Mouse (Mus musculus) CH12.LX (cell line): ENCODE measurements around the gene Dnm2. TPM values are rescaled to one million over a fixed set of nuclear protein-coding genes. Genes with fewer than 3 reads are reported as not detected.

Experiments
- DNase-seq: peaks from one replicate; pipeline ENCODE4 v3.0.0-alpha.2; 2013; ENCODE audit errors: extremely low read depth
- H3K27ac ChIP-seq: 2 replicates; pipeline ENCODE4 v1.5.1; 2012; ENCODE audit warnings: low read depth, mild to moderate bottlenecking, control low read depth, moderate library complexity; ENCODE audit not compliant: insufficient read depth
- H3K27me3 ChIP-seq: replicated peaks from 2 replicates; pipeline ENCODE3; 2012; ENCODE audit warnings: inconsistent platforms
- H3K36me3 ChIP-seq, 2 experiments: replicated peaks in 1 of 2; 2 replicates each; pipeline versions ENCODE3 to v1.6.1; 2012; ENCODE audit warnings: inconsistent platforms in 1 of 2, low read length in 1 of 2, mild to moderate bottlenecking in 1 of 2, mixed read lengths in 1 of 2, moderate library complexity in 1 of 2; ENCODE audit not compliant: control insufficient read depth in 1 of 2, insufficient read depth in 1 of 2
- H3K4me1 ChIP-seq, 2 experiments: 2 replicates each; pipeline ENCODE4 v1.6.1; 2012; ENCODE audit warnings: inconsistent platforms in 1 of 2, moderate library complexity in 1 of 2; ENCODE audit not compliant: insufficient read depth in 2 of 2, control insufficient read depth in 1 of 2
- H3K4me2 ChIP-seq: 2 replicates; pipeline ENCODE4 v1.6.1; 2012; ENCODE audit warnings: low read depth, mild to moderate bottlenecking, control low read depth; ENCODE audit not compliant: poor library complexity, insufficient read depth, severe bottlenecking
- H3K4me3 ChIP-seq, 3 experiments: fragments of 150-350 bp in 1 of 3; sonication (generic) in 1 of 3; replicated peaks in 1 of 3; 2 replicates each; pipeline versions ENCODE3 to v1.5.1; 2011 to 2012; ENCODE audit warnings: low read depth in 2 of 3, low read length in 2 of 3, mild to moderate bottlenecking in 2 of 3, moderate library complexity in 2 of 3, control low read depth in 1 of 3, improper control_type of control experiment in 1 of 3, inconsistent platforms in 1 of 3, mixed read lengths in 1 of 3; ENCODE audit not compliant: poor library complexity in 1 of 3
- H3K79me2 ChIP-seq: replicated peaks from 2 replicates; pipeline ENCODE4 v1.6.1; 2012; ENCODE audit warnings: mild to moderate bottlenecking, moderate library complexity; ENCODE audit not compliant: control insufficient read depth, poor library complexity, insufficient read depth, severe bottlenecking; ENCODE audit errors: extremely low read depth
- H3K9ac ChIP-seq: 2 replicates; pipeline ENCODE4 v1.6.1; 2012; ENCODE audit warnings: low read depth, mild to moderate bottlenecking, control low read depth, moderate library complexity; ENCODE audit not compliant: insufficient read depth
- H3K9me3 ChIP-seq: replicated peaks from 2 replicates; pipeline ENCODE3; 2012; ENCODE audit warnings: low read length, inconsistent platforms, mixed read lengths
- BHLHE40 ChIP-seq: IDR thresholded peaks from 2 replicates; pipeline ENCODE4 v1.6.1; 2011; ENCODE audit warnings: mild to moderate bottlenecking, low read depth, low read length, improper control_type of control experiment
- EP300 ChIP-seq: IDR thresholded peaks from 2 replicates; pipeline ENCODE4 v1.6.1; 2011; ENCODE audit warnings: low read length, improper control_type of control experiment
- ETS1 ChIP-seq: conservative IDR thresholded peaks from 2 replicates; pipeline ENCODE4 v1.6.1; 2012; ENCODE audit warnings: low read depth, mild to moderate bottlenecking, inconsistent platforms, low read length, improper control_type of control experiment, moderate library complexity
- IRF4 ChIP-seq: IDR thresholded peaks from 2 replicates; pipeline ENCODE4 v1.6.1; 2014; ENCODE audit warnings: low read depth, mild to moderate bottlenecking, inconsistent platforms, low read length, improper control_type of control experiment
- JUN ChIP-seq: IDR thresholded peaks from 2 replicates; pipeline ENCODE4 v1.6.1; 2011; ENCODE audit warnings: low read depth, mild to moderate bottlenecking, low read length, improper control_type of control experiment, moderate library complexity; ENCODE audit not compliant: insufficient read depth
- JUND ChIP-seq: conservative IDR thresholded peaks from 2 replicates; pipeline ENCODE4 v1.6.1; 2011; ENCODE audit warnings: low read depth, low read length, improper control_type of control experiment
- MAZ ChIP-seq: IDR thresholded peaks from 2 replicates; pipeline ENCODE4 v1.6.1; 2012; ENCODE audit warnings: low read depth, mild to moderate bottlenecking, inconsistent platforms, low read length, improper control_type of control experiment, moderate library complexity
- USF1 ChIP-seq: IDR thresholded peaks from 2 replicates; pipeline ENCODE4 v1.6.1; 2014; ENCODE audit warnings: low read depth, mild to moderate bottlenecking, inconsistent platforms, low read length, improper control_type of control experiment
- USF2 ChIP-seq: conservative IDR thresholded peaks from 2 replicates; pipeline ENCODE4 v1.6.1; 2011; ENCODE audit warnings: low read depth, low read length, improper control_type of control experiment
- ZKSCAN1 ChIP-seq: IDR thresholded peaks from 2 replicates; pipeline ENCODE4 v1.6.1; 2012; ENCODE audit warnings: low read depth, inconsistent platforms, low read length, improper control_type of control experiment, borderline replicate concordance
- ZNF384 ChIP-seq: IDR thresholded peaks from 2 replicates; pipeline ENCODE4 v1.6.1; 2012; ENCODE audit warnings: low read depth, low read length, improper control_type of control experiment, inconsistent platforms
- dilution Hi-C: fragments of 300-500 bp; cut with MboI; formaldehyde crosslinking; loops from 2 replicates; pipeline ENCODE4 v1.14.3; 2020; ENCODE audit warnings: low sequenced_read_pairs; ENCODE audit not compliant: extremely low pct_unique_long_range_greater_than_20kb, extremely low pct_ligation_motif_present
- in situ Hi-C: fragments of 300-500 bp; cut with MboI; formaldehyde crosslinking; loops from 3 replicates; pipeline ENCODE4 v1.14.3; 2019; ENCODE audit warnings: low sequenced_read_pairs, low pct_ligation_motif_present, low pct_unique_long_range_greater_than_20kb, mixed read lengths
- polyA plus RNA-seq: library from polyadenylated mRNA; unstranded; fragments of >175 nt; gene quantifications from 2 replicates; pipeline ENCODE4 v1.2.1, GENCODE M21; 2012; ENCODE audit warnings: low read depth; ENCODE audit not compliant: insufficient read length
- total RNA-seq, 2 experiments: library from RNA; depleted of rRNA; stranded (reverse); fragments of 300-350 nt in 1 of 2; fragments of >200 nt in 1 of 2; gene quantifications; 2 replicates each; pipeline ENCODE4 v1.2.3; 2012 to 2014

Dnm2 gene
- total and polyA plus RNA-seq, 3 experiments: 36.4 to 64.3 (median 55.4) TPM

DNA sequence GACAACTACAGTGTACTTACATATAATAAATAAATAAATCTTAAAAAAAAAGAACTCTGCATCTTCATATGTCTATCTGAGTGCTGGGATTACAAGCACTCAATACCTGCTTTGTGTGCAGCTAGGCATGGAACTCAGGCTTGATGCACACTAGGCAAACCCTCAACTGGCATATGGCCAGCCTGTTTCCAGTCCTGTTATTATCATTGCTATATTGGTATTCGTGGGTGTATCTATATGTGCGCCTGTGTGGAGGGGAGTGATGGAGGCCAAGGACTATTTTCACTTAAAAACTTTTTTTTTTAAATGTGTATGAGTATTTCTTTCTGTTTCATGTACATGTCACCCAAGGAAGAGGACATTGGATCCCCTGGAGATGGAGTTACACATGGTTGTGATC, 9.7 kb downstream of the Dnm2 start:
- no peak for TF ChIP-seq EP300
- in situ Hi-C loops: no loop called here
- no peak overlapping the region for H3K4me2 ChIP-seq
- peaks cover 9 to 72% of the 10 kb centered on the region in 2 experiments for H3K36me3 ChIP-seq
- H3K4me3 ChIP-seq: no peak overlapping the region
- no peak for DNase-seq
- no peak overlapping the region for H3K9ac ChIP-seq
- dilution Hi-C loops: no loop called here
- no peak overlapping the region for H3K27ac ChIP-seq
- H3K9me3 ChIP-seq: no peaks in the 10 kb centered on the region
- H3K27me3 ChIP-seq: no peaks in the 10 kb centered on the region
- peaks cover 7 to 55% of the 10 kb centered on the region in 2 experiments for H3K4me1 ChIP-seq
- peaks cover 31% of the 10 kb centered on the region for H3K79me2 ChIP-seq

DNA sequence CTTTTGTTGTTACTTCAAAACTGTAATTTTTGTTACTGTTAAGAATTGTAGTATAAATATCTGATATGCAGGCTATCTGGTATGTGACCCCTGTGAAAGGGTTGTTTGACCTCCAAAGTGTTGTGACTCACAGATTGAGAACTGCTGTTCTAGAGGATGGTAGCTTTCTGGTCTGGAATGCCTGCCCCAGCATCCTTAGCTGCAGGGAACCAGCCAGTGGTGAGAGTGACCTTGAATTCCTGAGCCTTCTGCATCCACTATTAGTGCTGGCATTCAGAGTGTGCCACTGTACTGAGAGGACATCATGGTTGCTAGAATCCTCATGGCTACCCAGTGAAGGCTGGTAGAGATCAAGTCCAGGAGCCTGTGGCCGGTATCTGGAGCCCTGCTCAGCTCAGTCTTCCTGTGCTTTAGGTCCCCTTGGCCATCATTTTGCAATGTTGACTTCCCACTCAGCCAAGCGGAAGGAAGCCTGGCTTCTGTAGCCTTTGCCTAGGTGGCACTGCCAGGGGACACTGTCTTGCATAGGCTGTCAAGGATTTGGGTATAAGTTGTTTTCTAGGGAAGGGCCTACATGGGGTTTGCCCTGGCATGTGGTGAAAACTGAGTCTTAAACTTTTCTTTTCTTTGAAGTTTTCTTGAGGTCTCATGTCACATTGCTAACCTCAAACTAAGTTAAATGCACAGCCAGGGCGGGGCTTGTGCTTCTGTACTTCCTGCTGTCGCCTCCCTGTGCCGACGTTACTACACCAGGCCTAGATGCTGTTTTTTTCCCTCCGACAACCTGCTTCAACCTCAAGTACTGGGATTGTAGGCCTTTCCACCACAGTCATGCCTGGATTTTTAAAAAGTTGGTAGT, 11.3 kb downstream of the Dnm2 start:
- no peak for DNase-seq
- peaks cover 13 to 46% of the 10 kb centered on the region in 2 experiments for H3K4me1 ChIP-seq
- peaks cover 19% of the 10 kb centered on the region for H3K79me2 ChIP-seq
- H3K4me3 ChIP-seq: no peak overlapping the region
- in situ Hi-C loops: no loop called here
- dilution Hi-C loops: no loop called here
- no peaks in the 10 kb centered on the region for H3K27me3 ChIP-seq
- H3K9me3 ChIP-seq: no peaks in the 10 kb centered on the region
- H3K27ac ChIP-seq: no peak overlapping the region
- no peak overlapping the region for H3K9ac ChIP-seq
- peaks cover 7 to 70% of the 10 kb centered on the region in 2 experiments for H3K36me3 ChIP-seq
- TF ChIP-seq MAZ (no peak), ZNF384 (no peak), ETS1 (no peak)
- no peak overlapping the region for H3K4me2 ChIP-seq

DNA sequence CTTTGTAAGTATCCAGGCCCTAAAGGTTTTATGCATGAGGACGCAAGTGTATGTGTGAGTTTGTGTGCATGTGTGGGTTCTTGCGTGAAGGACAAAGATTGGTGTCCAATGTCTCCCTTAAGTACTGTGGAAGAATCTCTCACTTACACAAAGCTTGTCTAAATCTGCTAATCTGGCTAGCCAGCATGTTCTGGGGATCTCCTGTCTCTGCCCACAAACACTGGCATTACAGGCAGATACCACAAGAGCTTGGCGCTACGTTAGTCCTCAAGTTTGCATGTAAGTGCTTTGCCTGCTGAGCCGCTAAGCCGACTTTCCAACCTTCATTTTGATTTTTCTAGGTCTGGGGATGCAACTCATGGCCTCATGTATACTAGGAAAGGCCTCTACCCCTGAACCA, 12.9 kb downstream of the Dnm2 start:
- Histone ChIP-seq H3K9me3 (no peaks in the 10 kb centered on the region), H3K27ac (no peak overlapping the region), H3K4me1 (peaks cover 13 to 43% of the 10 kb centered on the region in 2 experiments), H3K27me3 (no peaks in the 10 kb centered on the region), H3K79me2 (peaks cover 15% of the 10 kb centered on the region), H3K4me2 (no peak overlapping the region), H3K9ac (no peak overlapping the region), H3K36me3 (peaks cover 6 to 72% of the 10 kb centered on the region in 2 experiments), H3K4me3 (no peak overlapping the region)
- in situ Hi-C loops (no loop called here), dilution Hi-C loops (no loop called here)
- no peak for DNase-seq
- TF ChIP-seq ETS1 (no peak), BHLHE40 (no peak), JUN (no peak), USF1 (no peak), USF2 (no peak), ZKSCAN1 (no peak), JUND (no peak), IRF4 (no peak)
